Mouse (Mus musculus) CH12.LX (cell line): ENCODE data around the gene Zfp148. TPM values are rescaled to one million over a fixed set of nuclear protein-coding genes. Genes with fewer than 3 reads are reported as not detected.

ENCODE experiments used
- DNase-seq: peaks from one replicate; pipeline ENCODE4 v3.0.0-alpha.2; 2013; ENCODE audit errors: extremely low read depth
- H3K27ac ChIP-seq: 2 replicates; pipeline ENCODE4 v1.5.1; 2012; ENCODE audit warnings: low read depth, mild to moderate bottlenecking, control low read depth, moderate library complexity; ENCODE audit not compliant: insufficient read depth
- H3K27me3 ChIP-seq: replicated peaks from 2 replicates; pipeline ENCODE3; 2012; ENCODE audit warnings: inconsistent platforms
- H3K36me3 ChIP-seq, 2 experiments: replicated peaks in 1 of 2; 2 replicates each; pipeline versions ENCODE3 to v1.6.1; 2012; ENCODE audit warnings: inconsistent platforms in 1 of 2, low read length in 1 of 2, mild to moderate bottlenecking in 1 of 2, mixed read lengths in 1 of 2, moderate library complexity in 1 of 2; ENCODE audit not compliant: control insufficient read depth in 1 of 2, insufficient read depth in 1 of 2
- H3K4me1 ChIP-seq, 2 experiments: 2 replicates each; pipeline ENCODE4 v1.6.1; 2012; ENCODE audit warnings: inconsistent platforms in 1 of 2, moderate library complexity in 1 of 2; ENCODE audit not compliant: insufficient read depth in 2 of 2, control insufficient read depth in 1 of 2
- H3K4me2 ChIP-seq: 2 replicates; pipeline ENCODE4 v1.6.1; 2012; ENCODE audit warnings: low read depth, mild to moderate bottlenecking, control low read depth; ENCODE audit not compliant: poor library complexity, insufficient read depth, severe bottlenecking
- H3K4me3 ChIP-seq, 3 experiments: fragments of 150-350 bp in 1 of 3; sonication (generic) in 1 of 3; replicated peaks in 1 of 3; 2 replicates each; pipeline versions ENCODE3 to v1.5.1; 2011 to 2012; ENCODE audit warnings: low read depth in 2 of 3, low read length in 2 of 3, mild to moderate bottlenecking in 2 of 3, moderate library complexity in 2 of 3, control low read depth in 1 of 3, improper control_type of control experiment in 1 of 3, inconsistent platforms in 1 of 3, mixed read lengths in 1 of 3; ENCODE audit not compliant: poor library complexity in 1 of 3
- H3K79me2 ChIP-seq: replicated peaks from 2 replicates; pipeline ENCODE4 v1.6.1; 2012; ENCODE audit warnings: mild to moderate bottlenecking, moderate library complexity; ENCODE audit not compliant: control insufficient read depth, poor library complexity, insufficient read depth, severe bottlenecking; ENCODE audit errors: extremely low read depth
- H3K9ac ChIP-seq: 2 replicates; pipeline ENCODE4 v1.6.1; 2012; ENCODE audit warnings: low read depth, mild to moderate bottlenecking, control low read depth, moderate library complexity; ENCODE audit not compliant: insufficient read depth
- H3K9me3 ChIP-seq: replicated peaks from 2 replicates; pipeline ENCODE3; 2012; ENCODE audit warnings: low read length, inconsistent platforms, mixed read lengths
- BHLHE40 ChIP-seq: IDR thresholded peaks from 2 replicates; pipeline ENCODE4 v1.6.1; 2011; ENCODE audit warnings: mild to moderate bottlenecking, low read depth, low read length, improper control_type of control experiment
- CHD1 ChIP-seq: IDR thresholded peaks from 2 replicates; pipeline ENCODE4 v1.6.1; 2012; ENCODE audit warnings: low read depth, low read length, improper control_type of control experiment, inconsistent platforms
- CTCF ChIP-seq, 2 experiments: IDR thresholded peaks in 1 of 2; conservative IDR thresholded peaks in 1 of 2; 2 replicates each; pipeline ENCODE4 v1.5.1; 2011 to 2012; ENCODE audit warnings: low read depth in 2 of 2, low read length in 2 of 2, improper control_type of control experiment in 1 of 2, inconsistent platforms in 1 of 2, mild to moderate bottlenecking in 1 of 2, moderate library complexity in 1 of 2
- ELF1 ChIP-seq: IDR thresholded peaks from 2 replicates; pipeline ENCODE4 v1.6.1; 2014; ENCODE audit warnings: low read depth, mild to moderate bottlenecking, inconsistent platforms, low read length, improper control_type of control experiment
- EP300 ChIP-seq: IDR thresholded peaks from 2 replicates; pipeline ENCODE4 v1.6.1; 2011; ENCODE audit warnings: low read length, improper control_type of control experiment
- GABPA ChIP-seq: IDR thresholded peaks from 2 replicates; pipeline ENCODE4 v1.6.1; 2012; ENCODE audit warnings: low read depth, low read length, improper control_type of control experiment, inconsistent platforms; ENCODE audit not compliant: insufficient replicate concordance
- HCFC1 ChIP-seq: IDR thresholded peaks from 2 replicates; pipeline ENCODE4 v1.6.1; 2012; ENCODE audit warnings: low read depth, mild to moderate bottlenecking, inconsistent platforms, low read length, improper control_type of control experiment
- JUN ChIP-seq: IDR thresholded peaks from 2 replicates; pipeline ENCODE4 v1.6.1; 2011; ENCODE audit warnings: low read depth, mild to moderate bottlenecking, low read length, improper control_type of control experiment, moderate library complexity; ENCODE audit not compliant: insufficient read depth
- MAZ ChIP-seq: IDR thresholded peaks from 2 replicates; pipeline ENCODE4 v1.6.1; 2012; ENCODE audit warnings: low read depth, mild to moderate bottlenecking, inconsistent platforms, low read length, improper control_type of control experiment, moderate library complexity
- MEF2A ChIP-seq: IDR thresholded peaks from 2 replicates; pipeline ENCODE4 v1.6.1; 2014; ENCODE audit warnings: low read depth, mild to moderate bottlenecking, inconsistent platforms, low read length, improper control_type of control experiment, borderline replicate concordance
- MXI1 ChIP-seq: IDR thresholded peaks from 2 replicates; pipeline ENCODE4 v1.6.1; 2011; ENCODE audit warnings: mild to moderate bottlenecking, low read depth, low read length, improper control_type of control experiment
- NELFE ChIP-seq: IDR thresholded peaks from 2 replicates; pipeline ENCODE4 v1.6.1; 2011; ENCODE audit warnings: low read depth, low read length, improper control_type of control experiment
- NRF1 ChIP-seq: IDR thresholded peaks from 2 replicates; pipeline ENCODE4 v1.6.1; 2014; ENCODE audit warnings: low read depth, mild to moderate bottlenecking, inconsistent platforms, low read length, improper control_type of control experiment, moderate library complexity
- PAX5 ChIP-seq: IDR thresholded peaks from 2 replicates; pipeline ENCODE4 v1.6.1; 2012; ENCODE audit warnings: low read length, inconsistent platforms, mixed read lengths
- POLR2A ChIP-seq: IDR thresholded peaks from 2 replicates; pipeline ENCODE4 v1.6.1; 2011; ENCODE audit warnings: low read depth, mild to moderate bottlenecking, improper control_type of control experiment, low read length
- POLR2AphosphoS2 ChIP-seq: IDR thresholded peaks from 2 replicates; pipeline ENCODE4 v1.6.1; 2011; ENCODE audit warnings: low read depth, low read length, improper control_type of control experiment
- RAD21 ChIP-seq: IDR thresholded peaks from 2 replicates; pipeline ENCODE4 v1.6.1; 2011; ENCODE audit warnings: low read depth, mild to moderate bottlenecking, low read length, improper control_type of control experiment, moderate library complexity
- RCOR1 ChIP-seq: conservative IDR thresholded peaks from 2 replicates; pipeline ENCODE4 v1.6.1; 2012; ENCODE audit warnings: low read depth, mild to moderate bottlenecking, inconsistent platforms, low read length, improper control_type of control experiment
- SMC3 ChIP-seq: IDR thresholded peaks from 2 replicates; pipeline ENCODE4 v1.6.1; 2011; ENCODE audit warnings: low read depth, low read length, improper control_type of control experiment
- TBP ChIP-seq: conservative IDR thresholded peaks from 2 replicates; pipeline ENCODE4 v1.6.1; 2011; ENCODE audit warnings: low read depth, low read length, improper control_type of control experiment
- UBTF ChIP-seq: IDR thresholded peaks from 2 replicates; pipeline ENCODE4 v1.6.1; 2012; ENCODE audit warnings: low read depth, mild to moderate bottlenecking, inconsistent platforms, low read length, improper control_type of control experiment, moderate library complexity
- USF1 ChIP-seq: IDR thresholded peaks from 2 replicates; pipeline ENCODE4 v1.6.1; 2014; ENCODE audit warnings: low read depth, mild to moderate bottlenecking, inconsistent platforms, low read length, improper control_type of control experiment
- USF2 ChIP-seq: conservative IDR thresholded peaks from 2 replicates; pipeline ENCODE4 v1.6.1; 2011; ENCODE audit warnings: low read depth, low read length, improper control_type of control experiment
- ZC3H11A ChIP-seq: IDR thresholded peaks from 2 replicates; pipeline ENCODE4 v1.6.1; 2012; ENCODE audit warnings: low read depth, mild to moderate bottlenecking, inconsistent platforms, low read length, improper control_type of control experiment
- ZNF384 ChIP-seq: IDR thresholded peaks from 2 replicates; pipeline ENCODE4 v1.6.1; 2012; ENCODE audit warnings: low read depth, low read length, improper control_type of control experiment, inconsistent platforms
- dilution Hi-C: fragments of 300-500 bp; cut with MboI; formaldehyde crosslinking; loops from 2 replicates; pipeline ENCODE4 v1.14.3; 2020; ENCODE audit warnings: low sequenced_read_pairs; ENCODE audit not compliant: extremely low pct_unique_long_range_greater_than_20kb, extremely low pct_ligation_motif_present
- in situ Hi-C: fragments of 300-500 bp; cut with MboI; formaldehyde crosslinking; loops from 3 replicates; pipeline ENCODE4 v1.14.3; 2019; ENCODE audit warnings: low sequenced_read_pairs, low pct_ligation_motif_present, low pct_unique_long_range_greater_than_20kb, mixed read lengths
- polyA plus RNA-seq: library from polyadenylated mRNA; unstranded; fragments of >175 nt; gene quantifications from 2 replicates; pipeline ENCODE4 v1.2.1, GENCODE M21; 2012; ENCODE audit warnings: low read depth; ENCODE audit not compliant: insufficient read length
- total RNA-seq, 2 experiments: library from RNA; depleted of rRNA; stranded (reverse); fragments of 300-350 nt in 1 of 2; fragments of >200 nt in 1 of 2; gene quantifications; 2 replicates each; pipeline ENCODE4 v1.2.3; 2012 to 2014

Zfp148 gene
- total and polyA plus RNA-seq, 3 experiments = 19.5 to 36.6 (median 28.6) TPM

DNA sequence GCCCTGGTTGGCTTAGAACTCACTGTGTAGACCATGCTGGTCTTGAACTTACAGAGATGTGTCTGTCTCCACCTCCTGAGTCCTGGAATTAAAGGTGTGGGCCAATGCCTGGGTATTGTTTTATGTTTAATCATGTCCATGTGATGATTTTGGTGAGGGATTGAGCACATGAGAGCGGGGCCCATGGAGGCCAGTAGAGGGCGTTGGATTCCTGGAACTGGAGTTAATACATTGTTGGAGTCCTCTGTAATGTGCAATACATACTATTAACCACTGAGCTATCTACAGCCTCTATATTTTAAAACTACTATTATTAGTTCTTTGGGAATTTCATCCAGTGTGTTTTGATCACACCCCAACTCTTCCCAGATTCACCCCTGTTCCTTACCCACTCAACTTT is 163.7 kb downstream of the Zfp148 start:
- in situ Hi-C loops = no loop called here
- no peak for TF ChIP-seq PAX5
- TF ChIP-seq POLR2A = no peak
- no peak for TF ChIP-seq CHD1
- no peak for TF ChIP-seq POLR2AphosphoS2
- TF ChIP-seq ZNF384 = no peak
- no peak for TF ChIP-seq NELFE
- TF ChIP-seq TBP = no peak
- no peak for TF ChIP-seq NRF1
- no peak for TF ChIP-seq MAZ
- TF ChIP-seq MEF2A = no peak
- peak in 1 of 2 experiments; percentile 33; a peak in 2 of 4 replicates for TF ChIP-seq CTCF (conservative IDR thresholded peaks at IDR 0.05 in 1 of 2, IDR thresholded peaks at IDR 0.05 in 1 of 2; ENCODE audit: low read depth in 2 of 2, low read length in 2 of 2)
- TF ChIP-seq UBTF = no peak
- TF ChIP-seq GABPA = no peak
- no peak for TF ChIP-seq EP300
- no peak for TF ChIP-seq MXI1
- 0 out of 2 replicates have a peak, but pooled peaks have one; percentile 5 for TF ChIP-seq SMC3
- TF ChIP-seq RCOR1 = no peak
- TF ChIP-seq BHLHE40 = no peak
- TF ChIP-seq JUN = no peak
- TF ChIP-seq RAD21 = peak; percentile 18
- no peak for TF ChIP-seq ELF1
- TF ChIP-seq, all 38 proteins: peak for 3
- Histone ChIP-seq H3K4me2 (no peak overlapping the region), H3K27ac (no peak overlapping the region), H3K36me3 (no peaks in the 10 kb centered on the region), H3K4me1 (peaks cover 2 to 8% of the 10 kb centered on the region in 2 experiments; a peak in 2 of 4 replicates), H3K9ac (no peak overlapping the region), H3K9me3 (no peaks in the 10 kb centered on the region), H3K79me2 (no peaks in the 10 kb centered on the region), H3K4me3 (no peak overlapping the region), H3K27me3 (no peaks in the 10 kb centered on the region)
- dilution Hi-C loops = no loop called here
- no peak for DNase-seq

GRCm38 (mm10) chr16:33545530-33545929 is 164.9 kb downstream of the Zfp148 start:
- Histone ChIP-seq H3K9me3 (no peaks in the 10 kb centered on the region), H3K79me2 (no peaks in the 10 kb centered on the region), H3K4me2 (no peak overlapping the region), H3K4me1 (peaks cover 3 to 8% of the 10 kb centered on the region in 2 experiments; a peak in 3 of 4 replicates), H3K27me3 (no peaks in the 10 kb centered on the region), H3K36me3 (no peaks in the 10 kb centered on the region), H3K4me3 (no peak overlapping the region), H3K27ac (no peak overlapping the region), H3K9ac (no peak overlapping the region)
- dilution Hi-C loops = no loop called here
- no peak for TF ChIP-seq HCFC1
- no peak for TF ChIP-seq NELFE
- no peak for TF ChIP-seq SMC3
- TF ChIP-seq USF1 = no peak
- TF ChIP-seq EP300 = no peak
- TF ChIP-seq GABPA = no peak
- TF ChIP-seq ZC3H11A = no peak
- no peak for TF ChIP-seq USF2
- in situ Hi-C loops = no loop called here
- DNase-seq = no peak
